Mouse (Mus musculus) lung, postnatal 0 days (tissue): ENCODE results near the gene Mroh3. TPM values are rescaled to one million over a fixed set of nuclear protein-coding genes. Genes with fewer than 3 reads are reported as not detected.

Experiments used
- ATAC-seq: fragments of 200-750 bp; cut with Nextera tagmentation; 2 replicates; pipeline ENCODE4 v1.8.0; 2017; ENCODE audit warnings: moderate library complexity
- DNase-seq: peaks from one replicate; pipeline ENCODE4 v3.0.0-alpha.2; 2016; ENCODE audit warnings: low spot score
- H3K27ac ChIP-seq: fragments of 300-500 bp; sonication (generic); 2 replicates; pipeline ENCODE4 v1.5.1; 2014; ENCODE audit warnings: antibody characterized with exemption, mild to moderate bottlenecking, low read length, mixed read lengths
- H3K27me3 ChIP-seq: fragments of 300-500 bp; sonication (generic); replicated peaks from 2 replicates; pipeline ENCODE4 v1.6.1; 2014; ENCODE audit warnings: low read length, mixed read lengths; ENCODE audit not compliant: insufficient read depth
- H3K36me3 ChIP-seq: fragments of 300-500 bp; sonication (generic); 2 replicates; pipeline ENCODE4 v1.6.1; 2014; ENCODE audit warnings: low read length, mixed read lengths; ENCODE audit not compliant: insufficient read depth
- H3K4me1 ChIP-seq: fragments of 300-500 bp; sonication (generic); 2 replicates; pipeline ENCODE4 v1.6.1; 2014; ENCODE audit warnings: antibody characterized with exemption, low read depth, low read length, mixed read lengths; ENCODE audit not compliant: insufficient read depth
- H3K4me2 ChIP-seq: fragments of 300-500 bp; sonication (generic); replicated peaks from 2 replicates; pipeline ENCODE4 v1.6.1; 2014; ENCODE audit warnings: low read depth, mild to moderate bottlenecking, low read length, moderate library complexity, mixed read lengths
- H3K4me3 ChIP-seq: fragments of 300-500 bp; sonication (generic); 2 replicates; pipeline ENCODE4 v1.5.1; 2014; ENCODE audit warnings: low read depth, low read length
- H3K9ac ChIP-seq: fragments of 300-500 bp; sonication (generic); replicated peaks from 2 replicates; pipeline ENCODE4 v1.6.1; 2014; ENCODE audit warnings: low read depth, mild to moderate bottlenecking
- H3K9me3 ChIP-seq: fragments of 300-500 bp; sonication (generic); 2 replicates; pipeline ENCODE4 v1.6.1; 2016; ENCODE audit warnings: low read length, mixed read lengths
- CTCF ChIP-seq: IDR thresholded peaks from 2 replicates; pipeline ENCODE4 v1.5.1; 2016; ENCODE audit warnings: antibody characterized with exemption, mild to moderate bottlenecking
- EP300 ChIP-seq: IDR thresholded peaks from 2 replicates; pipeline ENCODE4 v1.6.1; 2016; ENCODE audit warnings: antibody characterized with exemption, mild to moderate bottlenecking, control low read depth
- WGBS: fragments of 180-500 bp; shearing (Covaris S2); extraction: QIAGEN DNeasy Blood & Tissue Kit; methylation state at CpG from one replicate; pipeline ENCODE4 v1.1.7; 2014; 5-methylcytosine and 5-hydroxymethylcytosine counted together
- polyA plus RNA-seq: library from polyadenylated mRNA; unstranded; fragments of >200 nt; fragmentation: Nextera tagmentation; extraction: Ambion mirVana; gene quantifications from 2 replicates; pipeline ENCODE4 v1.2.1, GENCODE M21; 2015

Mroh3 gene
- polyA plus RNA-seq, 1 experiment from 2014 or later = 0.18 TPM

- Histone ChIP-seq H3K36me3 (no peaks in the 10 kb centered on the region), H3K9ac (no peak overlapping the region), H3K27ac (no peak overlapping the region), H3K4me1 (no peaks in the 10 kb centered on the region), H3K4me3 (no peak overlapping the region), H3K27me3 (no peaks in the 10 kb centered on the region), H3K9me3 (no peaks in the 10 kb centered on the region), H3K4me2 (no peak overlapping the region)
- DNase-seq (no peak), ATAC-seq (no peak)
- WGBS = 95% methylated on average over 4 of the region's 4 CpGs
- TF ChIP-seq EP300 (no peak), CTCF (no peak)
Measured at GRCm38 (mm10) chr1:136156951-136157350, 55.7 kb downstream of the Mroh3 start.

DNA sequence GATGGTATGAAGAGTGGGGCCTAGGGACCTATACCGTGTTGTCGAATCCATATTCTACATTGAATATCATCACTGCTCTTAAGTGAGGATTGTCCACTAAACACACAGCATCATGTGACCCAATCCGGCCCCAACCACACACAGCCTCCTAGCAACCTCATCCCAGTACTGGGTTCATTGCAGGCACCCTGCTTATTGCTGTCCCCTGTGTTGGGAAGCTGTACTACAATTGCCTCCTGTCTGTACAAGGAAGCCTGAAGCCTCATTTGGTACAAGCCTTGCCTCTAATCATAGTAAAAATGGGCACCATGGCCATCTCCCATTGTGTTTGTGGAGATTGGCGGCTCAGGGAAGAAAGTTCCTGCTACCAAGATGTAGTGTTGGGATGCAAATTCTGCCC is 56.3 kb downstream of the Mroh3 start:
- Histone ChIP-seq H3K4me3 (no peak overlapping the region), H3K9ac (no peak overlapping the region), H3K4me2 (no peak overlapping the region), H3K4me1 (no peaks in the 10 kb centered on the region), H3K9me3 (no peaks in the 10 kb centered on the region), H3K27ac (no peak overlapping the region), H3K36me3 (no peaks in the 10 kb centered on the region), H3K27me3 (no peaks in the 10 kb centered on the region)
- ATAC-seq (no peak), DNase-seq (no peak)
- TF ChIP-seq CTCF = 0 out of 2 replicates have a peak, but pooled peaks have one; percentile 8
- TF ChIP-seq EP300 = no peak
- 94% methylated on average over 4 of the region's 4 CpGs for WGBS

GRCm38 (mm10) chr1:136151371-136151770 is 61.3 kb downstream of the Mroh3 start:
- no peak overlapping the region for H3K4me3 ChIP-seq
- no peaks in the 10 kb centered on the region for H3K36me3 ChIP-seq
- H3K4me1 ChIP-seq = no peaks in the 10 kb centered on the region
- TF ChIP-seq CTCF (no peak), EP300 (no peak)
- no peak overlapping the region for H3K9ac ChIP-seq
- no peak for DNase-seq
- no peaks in the 10 kb centered on the region for H3K27me3 ChIP-seq
- H3K4me2 ChIP-seq = no peak overlapping the region
- no peak overlapping the region for H3K27ac ChIP-seq
- WGBS = 73% methylated on average over 8 of the region's 8 CpGs
- no peaks in the 10 kb centered on the region for H3K9me3 ChIP-seq
- no peak for ATAC-seq

- WGBS = 88% methylated on average over 9 of the region's 9 CpGs
- ATAC-seq = no peak
- Histone ChIP-seq H3K4me3 (no peak overlapping the region), H3K27me3 (no peaks in the 10 kb centered on the region), H3K4me1 (no peaks in the 10 kb centered on the region), H3K27ac (no peak overlapping the region), H3K36me3 (no peaks in the 10 kb centered on the region), H3K4me2 (no peak overlapping the region), H3K9me3 (no peaks in the 10 kb centered on the region), H3K9ac (no peak overlapping the region)
- TF ChIP-seq EP300 (no peak), CTCF (no peak)
- DNase-seq = no peak
Measured at GRCm38 (mm10) chr1:136149702-136150101, 62.9 kb downstream of the Mroh3 start.

- no peak overlapping the region for H3K27ac ChIP-seq
- WGBS = 91% methylated on average over 10 of the region's 10 CpGs
- DNase-seq = no peak
- TF ChIP-seq CTCF (no peak), EP300 (no peak)
- no peaks in the 10 kb centered on the region for H3K27me3 ChIP-seq
- no peak overlapping the region for H3K9ac ChIP-seq
- no peaks in the 10 kb centered on the region for H3K9me3 ChIP-seq
- H3K4me3 ChIP-seq = no peak overlapping the region
- ATAC-seq = no peak
- H3K36me3 ChIP-seq = no peaks in the 10 kb centered on the region
- no peak overlapping the region for H3K4me2 ChIP-seq
- H3K4me1 ChIP-seq = peaks cover 6% of the 10 kb centered on the region; the same call in 1 of the 2 replicates
Measured at GRCm38 (mm10) chr1:136143514-136143913, 69.1 kb downstream of the Mroh3 start.

DNA sequence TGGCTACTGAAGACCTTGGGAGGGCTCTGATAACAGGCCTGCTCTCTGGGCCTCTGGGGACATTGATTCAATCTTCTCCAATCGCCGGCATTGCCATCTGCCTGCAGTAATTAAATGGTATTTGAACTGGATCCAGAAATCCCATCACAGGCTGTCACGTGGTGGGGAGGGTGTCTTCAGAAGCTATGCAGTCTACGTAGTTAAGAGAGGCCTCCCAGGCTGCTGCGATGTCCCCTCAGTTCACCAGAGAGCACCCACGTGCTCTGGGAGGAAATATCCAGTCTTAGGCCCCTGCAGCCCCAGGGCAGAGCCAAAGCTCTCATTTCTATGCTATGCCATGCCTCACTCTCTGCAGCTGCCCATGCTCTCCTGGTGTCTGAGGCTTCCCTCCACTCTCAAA is 70.3 kb downstream of the Mroh3 start:
- Histone ChIP-seq H3K36me3 (no peaks in the 10 kb centered on the region), H3K4me1 (peaks cover 10% of the 10 kb centered on the region; the same call in 1 of the 2 replicates), H3K4me3 (no peak overlapping the region), H3K27me3 (no peaks in the 10 kb centered on the region), H3K27ac (no peak overlapping the region), H3K9ac (no peak overlapping the region), H3K9me3 (no peaks in the 10 kb centered on the region), H3K4me2 (no peak overlapping the region)
- ATAC-seq (no peak), DNase-seq (no peak)
- TF ChIP-seq CTCF (no peak), EP300 (no peak)
- 63% methylated on average over 6 of the region's 6 CpGs for WGBS
